Mouse (Mus musculus): ENCODE data around the gene Esp6. TPM values are rescaled to one million over a fixed set of nuclear protein-coding genes. Genes with fewer than 3 reads are reported as not detected.
"Not testable (repeated sequence)": the region's sequence is repeated elsewhere in the genome, so short reads cannot be mapped to it uniquely, and the experiment has no call there.

The Esp6 gene
- polyA plus RNA-seq (2012; rRNA removed), result not detected in 2 replicates

GRCm38 (mm10) chr17:40561207-40561606 is at the start of gene Esp6:
TSS of gene Esp6 (plus strand) at chr17:40561507.
- no peak for DNase-seq (ENCODE audit: low spot score)

- no peak for DNase-seq (ENCODE audit: low spot score)
Observed at GRCm38 (mm10) chr17:40519818-40520217, 41.5 kb upstream of the Esp6 start, which contains the start of gene Esp8. TSS of gene Esp8 (plus strand) at chr17:40520022.

GRCm38 (mm10) chr17:40529813-40530212 is 31.5 kb upstream of the Esp6 start:
- no peak for DNase-seq (ENCODE audit: low spot score)

- DNase-seq (ENCODE audit: low spot score), result no peak
Observed at GRCm38 (mm10) chr17:40531147-40531546, 30.2 kb upstream of the Esp6 start.

DNA sequence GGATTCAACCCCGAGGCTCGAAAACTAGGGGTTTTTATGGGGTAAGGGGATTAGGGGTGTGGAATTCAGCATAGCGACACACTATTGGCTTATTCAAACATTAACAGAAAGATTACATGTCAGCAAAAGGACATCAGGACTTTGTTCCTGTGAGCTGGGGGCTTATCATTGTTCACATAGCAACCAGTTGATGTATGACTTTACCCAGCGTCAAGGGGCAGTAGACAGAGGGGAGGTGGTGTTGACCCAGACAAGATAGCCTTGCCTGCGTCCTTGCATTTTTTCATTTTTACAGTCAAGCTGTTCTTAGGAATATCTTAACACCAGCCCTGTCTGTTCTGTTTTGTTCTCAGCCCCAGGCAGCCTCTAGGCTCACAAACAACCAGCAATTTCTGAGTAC is 14.3 kb upstream of the Esp6 start:
- not testable (repeated sequence) for DNase-seq (ENCODE audit: low spot score)

GRCm38 (mm10) chr17:40553470-40553869 is 7.8 kb upstream of the Esp6 start:
- DNase-seq (ENCODE audit: low spot score), result no peak

DNA sequence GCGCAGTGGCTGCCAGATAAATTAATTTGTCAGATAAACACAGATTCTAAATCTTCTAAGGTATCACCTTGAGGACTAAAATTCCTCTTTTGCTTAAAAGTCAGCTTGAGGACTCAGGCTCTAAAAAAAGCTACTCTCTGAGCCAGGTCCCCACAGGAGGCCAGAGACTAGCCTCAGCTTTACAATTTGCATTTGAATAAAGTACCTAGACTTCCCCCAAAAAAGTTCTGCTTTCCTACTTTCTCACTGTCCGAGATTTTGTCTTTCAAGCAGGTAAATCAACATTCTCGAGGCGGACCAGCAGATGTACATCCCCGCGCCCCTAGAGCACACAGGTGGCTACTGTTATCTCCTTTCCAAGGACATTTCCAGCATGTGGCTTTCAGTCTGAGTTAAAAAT is 22.6 kb downstream of the Esp6 start:
- DNase-seq (ENCODE audit: low spot score), result not testable (repeated sequence)

GRCm38 (mm10) chr17:40591297-40591696 is 30.0 kb downstream of the Esp6 start:
- DNase-seq (ENCODE audit: low spot score), result no peak

- DNase-seq (ENCODE audit: low spot score), result no peak
Observed at GRCm38 (mm10) chr17:40598294-40598693, 37.0 kb downstream of the Esp6 start, which contains the start of gene Esp4. TSS of gene Esp4 (plus strand) at chr17:40598594.

Other genes starting within 250 kb of the Esp6 start
- gene Crisp1, start 242.3 kb upstream of the Esp6 start, polyA plus RNA-seq (2012; rRNA removed), result not detected in 2 replicates
- not detected in 2 replicates for gene Esp8, start 41.5 kb upstream of the Esp6 start, polyA plus RNA-seq (2012; rRNA removed)
- not detected in 2 replicates for gene Esp4, start 37.1 kb downstream of the Esp6 start, polyA plus RNA-seq (2012; rRNA removed)
- not detected in 2 replicates for gene Esp3, start 70.6 kb downstream of the Esp6 start, polyA plus RNA-seq (2012; rRNA removed)
- gene Esp1, start 165.6 kb downstream of the Esp6 start, polyA plus RNA-seq (2012; rRNA removed), result not detected in 2 replicates
- 0.18 TPM in 2 replicates for gene Crisp2, start 245.5 kb downstream of the Esp6 start, polyA plus RNA-seq (2012; rRNA removed)
- gene Rhag, start 249.6 kb downstream of the Esp6 start, polyA plus RNA-seq (2012; rRNA removed), result not detected in 2 replicates